Mouse (Mus musculus) MEL (cell line): ENCODE measurements around the gene Sertad2. TPM values are rescaled to one million over a fixed set of nuclear protein-coding genes. Genes with fewer than 3 reads are reported as not detected.

Source experiments
- DNase-seq: peaks from one replicate; pipeline ENCODE4 v3.0.0; 2011; ENCODE audit warnings: low read depth, low spot score
- H3K27ac ChIP-seq: 2 replicates; pipeline ENCODE4 v1.5.1; 2012; ENCODE audit warnings: low read depth, mild to moderate bottlenecking, control low read depth, low read length, moderate library complexity; ENCODE audit not compliant: control insufficient read depth
- H3K27me3 ChIP-seq, 2 experiments: fragments of 150-350 bp in 1 of 2; sonication (generic) in 1 of 2; 2 replicates each; pipeline ENCODE4 v1.6.1; 2012; ENCODE audit warnings: low read length in 2 of 2, mild to moderate bottlenecking in 2 of 2, improper control_type of control experiment in 1 of 2, moderate library complexity in 1 of 2; ENCODE audit not compliant: insufficient read depth in 2 of 2, control insufficient read depth in 1 of 2
- H3K36me3 ChIP-seq, 2 experiments: 2 replicates each; pipeline ENCODE4 v1.6.1; 2012 to 2014; ENCODE audit warnings: low read length in 2 of 2, improper control_type of control experiment in 1 of 2, inconsistent platforms in 1 of 2, mild to moderate bottlenecking in 1 of 2; ENCODE audit not compliant: insufficient read depth in 2 of 2, control insufficient read depth in 1 of 2
- H3K4me1 ChIP-seq, 2 experiments: fragments of 150-350 bp in 1 of 2; sonication (generic) in 1 of 2; 2 replicates each; pipeline ENCODE4 v1.6.1; 2012; ENCODE audit warnings: low read length in 2 of 2, improper control_type of control experiment in 1 of 2, mild to moderate bottlenecking in 1 of 2; ENCODE audit not compliant: insufficient read depth in 2 of 2, control insufficient read depth in 1 of 2
- H3K4me3 ChIP-seq, 2 experiments: fragments of 150-350 bp in 1 of 2; sonication (generic) in 1 of 2; 2 replicates each; pipeline ENCODE4 v1.5.1; 2012; ENCODE audit warnings: low read depth in 2 of 2, low read length in 2 of 2, mild to moderate bottlenecking in 2 of 2, moderate library complexity in 2 of 2, control low read depth in 1 of 2, improper control_type of control experiment in 1 of 2; ENCODE audit not compliant: control insufficient read depth in 1 of 2, insufficient read depth in 1 of 2
- H3K79me2 ChIP-seq: 2 replicates; pipeline ENCODE4 v1.6.1; 2012; ENCODE audit warnings: mild to moderate bottlenecking, low read length, moderate library complexity; ENCODE audit not compliant: control insufficient read depth, poor library complexity, insufficient read depth
- H3K9ac ChIP-seq: 2 replicates; pipeline ENCODE4 v1.6.1; 2012; ENCODE audit warnings: low read depth, mild to moderate bottlenecking, control low read depth, low read length, moderate library complexity; ENCODE audit not compliant: control insufficient read depth, poor library complexity, severe bottlenecking
- H3K9me3 ChIP-seq: fragments of 150-350 bp; sonication (generic); replicated peaks from 2 replicates; pipeline ENCODE4 v1.6.1; 2012; ENCODE audit warnings: mild to moderate bottlenecking, low read length, improper control_type of control experiment, moderate library complexity; ENCODE audit not compliant: insufficient read depth
- BHLHE40 ChIP-seq: IDR thresholded peaks from 2 replicates; pipeline ENCODE4 v1.6.1; 2012; ENCODE audit warnings: low read depth, mild to moderate bottlenecking, inconsistent platforms, low read length, improper control_type of control experiment, borderline replicate concordance
- CHD1 ChIP-seq: IDR thresholded peaks from 2 replicates; pipeline ENCODE4 v1.6.1; 2012; ENCODE audit warnings: low read depth, mild to moderate bottlenecking, inconsistent platforms, low read length, improper control_type of control experiment
- CHD2 ChIP-seq: IDR thresholded peaks from 2 replicates; pipeline ENCODE4 v1.6.1; 2011; ENCODE audit warnings: low read length, improper control_type of control experiment
- CTCF ChIP-seq, 3 experiments: IDR thresholded peaks in 2 of 3; conservative IDR thresholded peaks in 1 of 3; 2 replicates each; pipeline ENCODE4 v1.5.1; 2011 to 2012; ENCODE audit warnings: low read length in 3 of 3, low read depth in 2 of 3, mild to moderate bottlenecking in 2 of 3, improper control_type of control experiment in 1 of 3, inconsistent platforms in 1 of 3, mixed read lengths in 1 of 3, moderate library complexity in 1 of 3; ENCODE audit not compliant: control insufficient read depth in 1 of 3, insufficient read depth in 1 of 3, poor library complexity in 1 of 3, severe bottlenecking in 1 of 3
- E2F4 ChIP-seq: IDR thresholded peaks from 2 replicates; pipeline ENCODE4 v1.6.1; 2011; ENCODE audit warnings: low read depth, low read length, improper control_type of control experiment, borderline replicate concordance
- GATA1 ChIP-seq: IDR thresholded peaks from 2 replicates; pipeline ENCODE4 v1.6.1; 2011; ENCODE audit warnings: low read depth, low read length, improper control_type of control experiment
- MEF2A ChIP-seq: IDR thresholded peaks from 2 replicates; pipeline ENCODE4 v1.6.1; 2014; ENCODE audit warnings: low read depth, mild to moderate bottlenecking, inconsistent platforms, low read length, improper control_type of control experiment; ENCODE audit not compliant: poor library complexity, insufficient replicate concordance, severe bottlenecking; ENCODE audit errors: extremely low read depth
- MXI1 ChIP-seq: IDR thresholded peaks from 2 replicates; pipeline ENCODE4 v1.6.1; 2011; ENCODE audit warnings: mild to moderate bottlenecking, low read depth, low read length, improper control_type of control experiment
- MYB ChIP-seq: IDR thresholded peaks from 2 replicates; pipeline ENCODE4 v1.6.1; 2011; ENCODE audit warnings: mild to moderate bottlenecking, low read depth, low read length, improper control_type of control experiment
- NELFE ChIP-seq: IDR thresholded peaks from 2 replicates; pipeline ENCODE4 v1.6.1; 2011; ENCODE audit warnings: low read depth, low read length, improper control_type of control experiment
- RAD21 ChIP-seq: IDR thresholded peaks from 2 replicates; pipeline ENCODE4 v1.6.1; 2011; ENCODE audit warnings: mild to moderate bottlenecking, low read depth, low read length, improper control_type of control experiment
- RCOR1 ChIP-seq: IDR thresholded peaks from 2 replicates; pipeline ENCODE4 v1.6.1; 2012; ENCODE audit warnings: low read depth, mild to moderate bottlenecking, inconsistent platforms, low read length, improper control_type of control experiment
- SIN3A ChIP-seq: IDR thresholded peaks from 2 replicates; pipeline ENCODE4 v1.6.1; 2012; ENCODE audit warnings: low read length, improper control_type of control experiment, inconsistent platforms
- UBTF ChIP-seq: IDR thresholded peaks from 2 replicates; pipeline ENCODE4 v1.6.1; 2012; ENCODE audit warnings: low read depth, mild to moderate bottlenecking, inconsistent platforms, low read length, improper control_type of control experiment, moderate library complexity, borderline replicate concordance; ENCODE audit not compliant: insufficient read depth
- USF2 ChIP-seq, 2 experiments: IDR thresholded peaks; 2 replicates each; pipeline ENCODE4 v1.6.1; 2011 to 2012; ENCODE audit warnings: improper control_type of control experiment in 2 of 2, low read length in 2 of 2, borderline replicate concordance in 1 of 2, inconsistent platforms in 1 of 2, low read depth in 1 of 2, mild to moderate bottlenecking in 1 of 2; ENCODE audit not compliant: insufficient read depth in 1 of 2
- ZC3H11A ChIP-seq: IDR thresholded peaks from 2 replicates; pipeline ENCODE4 v1.6.1; 2012; ENCODE audit warnings: low read depth, mild to moderate bottlenecking, inconsistent platforms, low read length, improper control_type of control experiment
- polyA plus RNA-seq, 2 experiments: library from polyadenylated mRNA; stranded (reverse) in 1 of 2; unstranded in 1 of 2; fragments of >175 nt in 1 of 2; fragments of >200 nt in 1 of 2; gene quantifications; 2 replicates each; pipeline versions ENCODE4 v1.2.1 to v1.2.4; 2012; ENCODE audit warnings: low replicate concordance in 2 of 2, low read depth in 1 of 2; ENCODE audit not compliant: insufficient read length in 2 of 2, insufficient read depth in 1 of 2, missing spikeins in 1 of 2
- total RNA-seq: library from RNA; depleted of rRNA; stranded (reverse); fragments of 300-350 nt; gene quantifications from 2 replicates; pipeline ENCODE4 v1.2.3, GENCODE M21; 2012

Sertad2 gene
- total and polyA plus RNA-seq, 3 experiments: 7.0 to 11.5 TPM; not detected in 1

DNA sequence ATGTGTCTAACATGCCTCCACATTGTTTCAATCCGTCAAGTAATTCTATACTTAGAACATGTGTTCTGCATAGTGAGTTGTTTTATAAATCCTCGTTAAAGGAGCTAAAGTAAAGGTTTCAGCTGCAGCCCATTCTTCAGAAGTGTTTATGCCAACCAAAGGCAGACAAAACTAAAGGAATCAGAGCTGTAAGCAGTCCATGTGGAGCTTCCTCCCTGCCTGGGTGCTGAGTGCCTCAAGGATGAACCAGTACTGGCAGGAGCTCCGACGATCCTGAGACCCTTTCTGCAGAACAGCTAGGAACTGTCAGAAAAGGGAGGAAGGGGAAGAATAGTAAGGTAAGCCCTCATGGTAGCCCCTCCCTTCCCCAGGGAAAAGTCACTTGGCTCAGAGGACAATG lies 28.3 kb upstream of the Sertad2 start:
- Histone ChIP-seq H3K9me3 (no peaks in the 10 kb centered on the region), H3K4me1 (no peaks in the 10 kb centered on the region), H3K79me2 (no peaks in the 10 kb centered on the region), H3K36me3 (no peaks in the 10 kb centered on the region), H3K27ac (no peak overlapping the region), H3K9ac (no peak overlapping the region), H3K27me3 (no peaks in the 10 kb centered on the region), H3K4me3 (no peak overlapping the region)
- TF ChIP-seq BHLHE40: no peak
- TF ChIP-seq USF2 (IDR thresholded peaks at IDR 0.05; ENCODE audit: borderline replicate concordance in 1 of 2, insufficient read depth in 1 of 2, low read depth in 1 of 2, low read length in 2 of 2): no peak
- no peak for TF ChIP-seq NELFE
- no peak for DNase-seq

DNA sequence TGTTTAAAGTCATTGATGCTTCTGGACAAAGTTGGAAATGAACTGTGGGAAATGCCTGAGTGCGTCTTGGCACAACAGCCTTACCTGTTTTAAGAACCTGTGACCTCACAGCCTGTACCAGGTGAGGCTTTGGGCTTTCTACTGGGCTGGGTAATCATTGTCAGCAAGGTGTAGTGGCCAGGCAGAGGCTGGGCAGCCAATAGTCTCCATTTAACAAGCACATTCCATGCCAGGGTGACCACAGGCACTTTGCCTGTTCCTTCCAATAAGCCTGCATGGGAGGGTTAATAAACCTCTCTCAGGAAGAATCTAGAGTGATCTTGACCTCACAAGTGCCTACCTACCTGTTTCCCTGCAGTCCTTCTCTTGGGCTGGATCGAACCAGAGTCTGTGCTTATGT lies 21.7 kb upstream of the Sertad2 start:
- TF ChIP-seq SIN3A (no peak), ZC3H11A (no peak), UBTF (no peak), NELFE (no peak), RCOR1 (no peak), CTCF (IDR thresholded peaks at IDR 0.05 in 2 of 3, conservative IDR thresholded peaks at IDR 0.05 in 1 of 3; ENCODE audit: control insufficient read depth in 1 of 3, insufficient read depth in 1 of 3, low read depth in 2 of 3, low read length in 3 of 3, poor library complexity in 1 of 3, severe bottlenecking in 1 of 3) (no peak), MXI1 (no peak), RAD21 (no peak), USF2 (IDR thresholded peaks at IDR 0.05; ENCODE audit: borderline replicate concordance in 1 of 2, insufficient read depth in 1 of 2, low read depth in 1 of 2, low read length in 2 of 2) (no peak)
- Histone ChIP-seq H3K27me3 (no peaks in the 10 kb centered on the region), H3K36me3 (no peaks in the 10 kb centered on the region), H3K4me3 (no peak overlapping the region), H3K79me2 (no peaks in the 10 kb centered on the region), H3K27ac (no peak overlapping the region), H3K4me1 (no peaks in the 10 kb centered on the region), H3K9me3 (no peaks in the 10 kb centered on the region), H3K9ac (no peak overlapping the region)
- DNase-seq: no peak

DNA sequence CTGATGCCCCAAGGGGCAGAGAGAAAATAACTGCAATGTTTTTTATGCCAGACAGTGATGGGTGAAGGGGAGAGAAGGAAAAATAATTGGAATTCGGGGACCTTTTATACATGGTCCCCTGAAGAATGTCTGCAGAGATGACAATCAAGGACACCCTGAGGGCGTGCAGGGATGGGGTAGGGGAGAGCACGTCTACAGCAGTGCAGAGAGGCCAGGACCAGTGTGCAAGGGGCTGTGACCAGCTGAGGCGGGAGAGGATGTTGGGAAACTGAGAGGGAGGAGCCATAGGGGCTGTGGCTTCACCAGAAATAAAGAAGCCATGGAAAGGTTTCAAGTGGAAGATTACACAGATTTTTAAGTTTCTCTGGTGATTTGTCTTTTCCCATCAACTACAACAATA lies 20.3 kb upstream of the Sertad2 start:
- Histone ChIP-seq H3K36me3 (no peaks in the 10 kb centered on the region), H3K4me1 (no peaks in the 10 kb centered on the region), H3K9ac (no peak overlapping the region), H3K27me3 (no peaks in the 10 kb centered on the region), H3K79me2 (no peaks in the 10 kb centered on the region), H3K4me3 (no peak overlapping the region), H3K9me3 (no peaks in the 10 kb centered on the region), H3K27ac (no peak overlapping the region)
- no peak for TF ChIP-seq MYB
- no peak for TF ChIP-seq E2F4
- TF ChIP-seq CHD1: no peak
- TF ChIP-seq CHD2: no peak
- TF ChIP-seq GATA1: no peak
- TF ChIP-seq MEF2A: no peak
- TF ChIP-seq UBTF: no peak
- no peak for TF ChIP-seq SIN3A
- no peak for DNase-seq
